Mouse (Mus musculus) left cerebral cortex, postnatal 25 days (tissue): ENCODE results near the gene Endov. TPM values are rescaled to one million over a fixed set of nuclear protein-coding genes. Genes with fewer than 3 reads are reported as not detected.
A peak's percentile ranks its signal among the peaks of the same experiment; 100 is the strongest.

Source experiments
- DNase-seq, 2 experiments: peaks; one replicate each; pipeline ENCODE4 v3.0.0; 2022; ENCODE audit warnings: low spot score in 2 of 2, mixed read lengths in 1 of 2
- intact Hi-C: fragments of 180-260 bp; cut with DNase I; formaldehyde crosslinking; loops from one replicate; pipeline ENCODE4 v1.15.1; 2025
- total RNA-seq, 2 experiments: library from RNA; stranded (reverse); gene quantifications; 2 replicates each; pipeline ENCODE4 v1.2.3; 2021

Gene Endov
- total RNA-seq, 2 experiments from 2014 or later, result 21.9 to 31.1 TPM

DNA sequence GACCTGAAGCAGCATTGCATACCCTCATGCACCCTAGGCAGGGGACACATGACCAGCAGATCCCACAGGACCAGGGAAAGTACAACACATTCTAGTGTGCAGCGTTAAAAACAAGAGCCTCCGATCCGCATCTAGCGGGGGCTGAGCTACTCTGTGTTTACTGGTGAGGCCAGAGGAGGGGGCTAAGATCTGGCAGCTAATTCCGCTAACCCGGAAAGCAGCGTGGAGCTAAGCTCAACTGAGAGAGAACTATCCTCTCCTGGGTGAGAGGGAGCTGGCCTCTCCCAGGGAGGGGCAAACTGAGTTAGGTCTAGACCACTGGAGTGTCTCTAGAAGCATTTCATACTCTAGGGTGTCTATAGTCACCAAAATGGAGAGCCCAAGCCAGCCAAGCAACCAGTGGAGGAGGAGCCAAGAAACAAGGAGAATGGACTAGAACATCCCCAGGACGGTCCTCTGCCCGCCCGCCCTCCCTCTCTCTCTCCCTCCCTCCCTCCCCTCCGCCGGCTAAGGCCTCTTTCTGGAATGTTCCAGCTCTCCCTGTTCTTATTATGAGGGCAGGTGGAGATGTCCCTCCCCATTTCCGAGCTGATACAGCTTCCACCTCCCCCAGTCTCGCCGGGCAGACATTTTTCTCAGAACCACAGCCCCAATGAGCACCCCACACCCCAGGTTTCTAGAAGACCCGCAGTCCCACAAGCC, 52.8 kb downstream of the Endov start:
- intact Hi-C loops, result no loop called here
- DNase-seq, result no peak

DNA sequence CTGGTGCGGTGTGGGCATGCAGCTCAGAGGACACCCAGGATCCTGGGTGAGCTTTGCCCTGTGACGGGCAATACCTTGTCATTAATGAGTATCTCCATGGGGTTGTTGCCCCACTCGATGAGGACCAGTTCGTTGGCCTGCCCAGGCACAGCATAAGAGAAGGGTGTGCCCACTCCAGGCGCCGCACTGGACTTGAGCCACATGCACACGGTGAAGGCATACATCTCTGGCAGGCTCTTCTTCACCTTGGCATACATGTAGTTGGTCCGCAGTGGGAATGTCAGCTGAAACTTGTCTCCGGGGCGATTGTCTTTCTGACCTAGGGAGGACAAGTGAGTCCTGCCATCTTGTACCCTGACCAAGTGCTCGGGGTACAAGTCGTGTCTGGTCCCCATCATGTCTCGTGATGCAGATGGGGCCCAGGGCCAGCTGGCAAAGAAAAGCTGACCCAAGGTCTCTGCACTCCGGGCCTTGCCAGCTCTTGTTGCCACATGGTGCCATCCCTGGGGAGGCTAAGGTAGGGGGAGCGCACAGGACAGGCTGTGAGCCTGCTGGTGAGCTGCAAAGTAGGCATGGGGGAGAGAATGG, 53.5 kb downstream of the Endov start:
- intact Hi-C loops, result loop anchor here (5.0 kb wide), 3 partner anchors 37 to 313 kb away; no protein-coding TSS in a partner anchor
- DNase-seq, result no peak

DNA sequence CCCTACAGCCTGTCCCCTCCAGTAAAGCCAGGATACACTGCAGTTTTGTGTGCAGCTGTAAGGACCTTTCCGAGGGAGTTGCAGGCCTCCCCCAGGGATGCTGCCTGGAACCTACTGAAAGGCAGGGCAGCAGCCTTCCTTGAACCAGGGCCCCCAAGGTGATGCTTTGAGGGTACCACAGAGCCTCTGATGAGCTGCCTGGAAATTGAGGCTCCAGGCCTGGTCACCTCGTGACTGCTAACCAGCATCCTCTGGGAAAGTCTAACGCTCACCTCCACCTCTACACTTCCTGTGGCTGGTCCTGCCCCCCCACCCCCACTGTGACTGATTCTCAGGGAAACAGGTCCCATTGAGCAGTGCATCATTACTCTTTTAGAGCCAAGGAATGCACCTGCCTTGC, 54.1 kb downstream of the Endov start:
- intact Hi-C loops, result loop anchor here (5.0 kb wide), 3 partner anchors 38 to 312 kb away; no protein-coding TSS in a partner anchor
- DNase-seq, result no peak

DNA sequence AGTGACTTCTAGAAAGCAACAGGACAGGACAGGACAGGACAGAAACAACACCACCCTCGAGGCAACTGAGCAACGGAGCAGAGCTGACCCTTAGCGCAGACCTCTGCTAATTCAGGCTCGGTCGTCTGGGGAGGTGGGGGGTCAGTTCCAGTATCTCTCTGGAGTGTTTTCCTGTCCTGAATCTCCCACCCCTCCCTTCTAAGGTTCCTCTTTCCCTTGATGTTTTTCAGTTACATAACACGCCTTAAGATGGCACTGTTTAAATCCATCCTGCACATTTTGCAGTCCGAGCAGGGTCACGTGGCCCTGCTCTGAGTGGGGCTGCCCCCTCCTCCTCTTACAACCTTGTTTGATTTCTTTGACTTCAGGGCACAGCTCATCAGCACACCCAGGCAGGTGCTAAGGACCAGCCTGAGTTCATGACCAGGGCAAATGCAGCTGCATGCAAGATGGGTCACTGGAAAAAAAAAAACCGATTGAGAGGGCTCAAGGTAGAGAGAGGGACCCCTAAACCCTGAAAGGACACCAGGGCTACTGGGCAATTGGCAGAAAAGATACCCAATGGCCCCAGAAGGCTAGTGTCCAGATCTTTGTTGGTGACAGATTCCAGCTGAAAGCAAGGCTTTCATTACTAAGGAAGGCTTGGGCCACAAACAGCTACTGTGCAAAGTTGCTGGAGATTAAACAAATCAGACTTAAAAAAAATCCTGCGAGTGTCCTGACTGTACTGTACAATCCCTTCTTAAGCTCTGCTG, 54.8 kb downstream of the Endov start:
- intact Hi-C loops, result loop anchor here (5.0 kb wide), 3 partner anchors 39 to 311 kb away; no protein-coding TSS in a partner anchor
- DNase-seq, result peak in 1 of 2 experiments; percentile 61

DNA sequence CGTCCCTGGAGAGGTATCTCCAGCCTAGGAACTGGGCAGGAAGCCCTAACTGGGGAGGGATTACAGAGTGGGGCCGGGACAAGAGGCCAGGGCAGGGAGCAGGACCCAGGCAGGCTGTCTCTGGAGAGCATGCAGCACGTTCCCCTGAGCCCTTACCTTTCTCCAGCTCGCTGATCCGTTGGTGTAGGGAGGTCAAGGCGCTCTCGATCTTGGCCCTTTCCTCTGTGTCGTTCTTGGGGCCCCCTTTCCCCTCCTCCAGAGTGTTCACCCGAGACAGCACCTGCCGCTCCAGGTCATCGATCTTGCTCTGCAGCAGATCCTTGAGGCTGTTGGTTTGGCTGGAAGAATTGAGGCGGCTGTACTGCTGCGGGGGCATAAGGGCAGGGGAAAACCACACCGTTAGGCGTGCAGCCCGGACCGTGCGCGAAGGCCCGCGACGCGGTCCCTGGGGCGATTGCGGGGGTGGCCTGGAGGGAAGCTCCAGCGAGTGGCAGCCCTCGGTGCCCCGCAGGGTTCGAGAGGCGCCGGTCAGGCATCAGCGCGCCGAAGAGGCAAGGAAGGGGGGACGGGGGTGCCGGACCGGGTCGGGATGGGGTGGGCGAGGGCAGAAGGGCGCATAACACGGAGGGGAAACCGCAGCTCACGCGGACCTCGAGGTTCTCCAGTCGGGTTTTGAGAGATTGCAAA, 55.5 kb downstream of the Endov start:
- intact Hi-C loops, result loop anchor here (1.0 to 5.0 kb wide), 5 partner anchors 31 to 311 kb away; no protein-coding TSS in a partner anchor
- no peak for DNase-seq

DNA sequence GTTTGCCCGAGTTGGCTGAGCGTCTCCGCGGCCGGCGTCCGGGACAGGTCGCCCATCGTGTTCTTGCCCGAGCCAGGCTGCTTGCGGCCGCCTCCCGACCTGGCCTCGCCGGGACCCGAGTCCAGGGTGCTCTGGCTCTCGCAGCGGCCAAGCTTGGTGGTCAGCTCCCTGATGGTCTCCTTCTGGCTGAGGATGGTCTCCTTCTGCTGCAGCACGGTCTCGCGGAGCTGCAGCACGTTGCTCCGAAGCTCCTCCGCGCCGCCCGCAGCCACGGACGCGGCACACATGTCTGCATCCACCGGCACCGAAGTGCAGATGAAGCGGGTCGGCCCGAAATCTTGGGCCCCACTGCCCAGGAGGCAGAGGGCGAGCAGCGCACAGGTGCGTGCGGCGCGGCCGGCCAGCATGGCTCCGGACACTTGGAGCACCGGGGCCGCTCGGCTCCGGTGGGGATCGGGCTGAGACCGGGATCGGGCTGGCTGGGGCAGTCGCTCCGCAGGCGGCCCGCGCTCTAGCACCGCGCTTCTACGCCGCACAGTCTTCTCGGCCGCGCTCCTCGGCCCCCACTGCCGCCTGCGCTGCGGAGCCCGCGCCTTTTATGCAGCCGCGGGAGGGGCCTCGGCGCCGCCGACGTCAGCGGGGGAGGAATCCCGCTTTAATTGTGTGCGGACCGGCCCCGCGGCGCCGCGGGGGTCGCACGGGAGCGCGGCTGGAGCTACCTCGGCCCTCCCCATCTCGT, 56.2 kb downstream of the Endov start, which contains the start of gene Nptx1:
Gene Nptx1 (minus strand): TSS at position 571 of the 739 bp plus-strand sequence.
- intact Hi-C loops, result loop anchor here (1.0 to 5.0 kb wide), 5 partner anchors 32 to 310 kb away; no protein-coding TSS in a partner anchor
- DNase-seq, result peak; percentile 77 to 84

DNA sequence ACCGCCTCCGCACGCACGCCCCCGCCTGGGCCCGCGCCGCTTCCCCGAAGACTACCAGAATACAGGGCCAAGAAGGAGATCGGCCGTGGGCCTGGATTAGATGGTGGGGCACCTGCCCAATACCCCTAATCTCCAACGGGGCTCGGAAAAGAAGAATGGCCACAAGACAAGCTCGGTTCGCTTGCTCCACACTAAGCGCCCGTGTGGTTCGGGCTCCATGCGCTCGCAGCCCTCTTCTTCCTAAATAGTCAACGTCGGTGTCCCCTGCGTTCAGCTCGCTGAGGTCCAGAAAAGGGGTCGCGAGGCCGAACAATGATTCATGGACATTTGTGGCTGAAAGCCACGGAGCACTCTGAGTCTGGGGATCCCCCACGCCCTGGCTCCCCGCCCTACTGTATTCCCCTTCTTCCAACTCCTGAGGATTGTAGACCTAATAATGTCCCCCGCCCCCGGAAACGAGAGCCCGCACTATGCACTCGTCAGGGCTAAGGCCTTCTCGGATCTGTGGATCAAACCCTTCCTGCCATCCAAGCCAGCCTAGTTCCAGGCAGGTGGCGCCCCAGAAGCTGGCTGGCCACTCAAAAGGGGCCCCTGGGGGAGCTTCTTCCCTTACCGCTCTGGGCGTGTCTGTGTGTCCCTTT, 56.9 kb downstream of the Endov start:
- peak in 1 of 2 experiments; percentile 47 for DNase-seq
- intact Hi-C loops, result loop anchor here (1.0 to 5.0 kb wide), 6 partner anchors 33 to 309 kb away; partner anchors contain the start of gene Rptor

DNA sequence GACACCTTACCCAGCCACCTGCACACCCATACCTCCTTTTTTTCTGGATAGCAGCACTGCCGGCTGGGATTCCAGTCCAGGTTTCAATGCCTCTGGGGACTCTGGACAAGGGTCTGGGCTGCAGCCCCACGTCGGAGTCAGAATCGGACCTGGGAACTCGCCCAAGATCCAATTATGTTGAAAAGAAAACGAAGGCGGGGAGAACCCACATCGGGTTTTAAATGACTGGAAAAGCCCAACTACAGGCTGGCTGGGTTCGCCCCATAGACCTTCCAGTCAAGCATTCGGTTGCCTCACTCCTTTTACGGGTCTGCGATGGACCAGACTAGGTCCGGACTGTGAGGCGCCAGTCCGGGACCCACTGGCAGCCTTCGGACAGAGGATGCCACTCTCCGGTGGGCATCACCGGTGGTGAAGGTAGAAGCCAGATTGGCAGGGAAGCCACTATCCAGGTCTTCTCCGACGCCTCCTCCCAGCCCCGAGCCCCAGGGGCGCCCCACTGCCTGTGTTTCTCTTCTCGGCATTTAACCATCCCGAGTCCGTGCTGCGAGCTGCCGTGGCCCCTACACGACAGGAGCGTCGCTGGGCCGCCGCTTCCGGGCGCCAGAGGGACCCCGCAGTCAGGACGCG, 57.7 kb downstream of the Endov start:
- intact Hi-C loops, result loop anchor here (2.0 to 5.0 kb wide), 4 partner anchors 42 to 308 kb away; partner anchors contain the start of gene Rptor
- DNase-seq, result peak in 1 of 2 experiments; percentile 46

DNA sequence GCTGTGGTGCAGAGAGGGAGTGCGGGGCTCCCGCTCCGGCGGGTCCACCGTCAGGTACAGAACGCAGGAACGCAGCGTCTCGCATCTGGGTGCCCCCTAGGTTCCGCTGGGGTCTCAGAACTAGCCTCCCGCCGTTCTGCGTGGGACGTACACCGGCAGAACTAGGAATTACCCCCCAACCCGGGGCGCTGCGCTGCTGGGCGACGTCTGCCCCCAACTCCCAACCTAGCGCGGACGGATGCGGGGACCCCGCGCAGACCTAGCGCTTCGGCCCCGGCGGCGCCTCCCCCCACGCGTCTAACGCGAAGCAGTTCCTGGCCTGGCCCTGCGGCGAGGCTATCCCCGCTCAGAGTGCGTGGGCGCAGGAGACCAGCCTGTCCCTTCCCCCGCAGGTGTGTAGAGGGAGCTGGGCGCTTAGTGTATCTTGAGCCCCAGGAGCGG, 58.2 kb downstream of the Endov start:
- peak in 1 of 2 experiments; percentile 33 for DNase-seq
- intact Hi-C loops, result loop anchor here (2.0 to 5.0 kb wide), 4 partner anchors 42 to 308 kb away; partner anchors contain the start of gene Rptor

DNA sequence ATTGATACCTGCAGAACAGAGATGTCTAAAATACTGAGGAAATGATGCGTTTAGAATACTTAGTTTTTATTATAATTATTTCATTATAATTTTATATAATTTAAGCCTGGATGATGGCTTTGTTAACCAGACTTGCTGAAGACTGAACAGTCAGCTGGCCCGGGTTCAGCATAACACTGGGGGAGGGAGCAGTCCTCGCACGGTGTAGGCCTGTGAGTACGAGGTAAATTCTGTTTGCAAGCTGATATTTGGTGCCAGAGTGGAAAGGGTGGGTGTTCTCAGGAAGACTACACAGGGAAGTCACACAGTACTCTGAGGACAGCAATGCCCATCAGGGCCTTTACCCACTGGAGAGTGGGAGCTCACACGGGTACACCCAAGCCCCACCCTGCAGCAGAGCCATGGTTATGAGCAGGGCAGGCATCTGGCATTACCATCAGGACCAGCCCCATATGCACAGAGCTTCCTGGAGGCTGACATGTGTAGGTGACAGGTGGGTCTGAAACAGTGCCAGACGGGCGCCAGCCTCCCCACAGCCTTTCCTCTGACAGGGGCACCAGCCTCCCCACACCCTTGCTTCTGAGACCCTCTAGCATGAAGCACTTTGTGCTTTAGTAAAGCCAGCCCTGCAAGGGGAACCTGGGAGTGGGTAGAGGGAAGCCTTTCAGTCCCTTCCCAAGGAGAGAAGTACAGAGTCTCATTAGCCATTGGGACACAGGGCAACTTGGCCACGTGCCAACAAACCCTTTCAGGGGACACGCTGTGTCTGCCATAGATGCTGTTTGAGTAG, 59.6 kb downstream of the Endov start:
- intact Hi-C loops, result no loop called here
- DNase-seq, result peak in 1 of 2 experiments; percentile 20

DNA sequence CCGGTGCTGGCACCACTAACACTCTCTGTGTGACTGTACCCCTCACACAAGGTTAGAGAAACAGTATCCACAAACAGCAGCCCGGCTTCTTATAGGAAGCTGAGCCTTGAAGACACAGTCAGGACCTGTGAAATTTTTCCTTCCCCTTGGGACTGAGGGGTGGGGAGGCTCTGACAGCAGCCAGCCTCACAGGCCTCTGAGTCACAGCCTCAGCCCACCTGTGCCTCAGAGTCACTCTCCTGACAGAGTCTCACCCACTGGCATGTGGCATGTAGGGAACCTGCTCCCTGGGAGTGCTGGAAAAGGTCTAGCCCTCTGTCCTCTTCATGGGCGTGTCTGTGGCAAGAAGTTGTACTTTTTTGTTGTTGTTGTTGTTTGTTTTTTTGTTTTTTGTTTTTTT, 60.3 kb downstream of the Endov start:
- no peak for DNase-seq
- intact Hi-C loops, result no loop called here

DNA sequence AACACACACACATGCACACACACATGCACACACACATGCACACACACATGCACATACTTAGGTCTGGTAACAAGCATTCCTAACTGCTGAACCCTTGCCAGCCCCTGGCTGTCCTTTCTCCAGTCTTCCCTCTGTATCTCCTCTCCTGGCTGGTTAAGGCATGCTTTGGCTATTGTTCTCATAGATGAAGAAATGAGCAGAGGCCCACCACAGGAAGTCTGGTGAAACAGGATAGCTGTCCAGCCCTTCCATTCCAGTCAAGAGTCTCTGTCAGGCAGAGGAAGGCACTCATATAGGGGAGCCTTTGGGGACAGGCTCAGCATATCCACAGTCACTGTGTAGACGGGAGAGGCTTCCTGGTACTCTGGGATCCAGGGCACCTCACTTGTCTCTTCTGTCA, 61.2 kb downstream of the Endov start:
- intact Hi-C loops, result no loop called here
- no peak for DNase-seq

DNA sequence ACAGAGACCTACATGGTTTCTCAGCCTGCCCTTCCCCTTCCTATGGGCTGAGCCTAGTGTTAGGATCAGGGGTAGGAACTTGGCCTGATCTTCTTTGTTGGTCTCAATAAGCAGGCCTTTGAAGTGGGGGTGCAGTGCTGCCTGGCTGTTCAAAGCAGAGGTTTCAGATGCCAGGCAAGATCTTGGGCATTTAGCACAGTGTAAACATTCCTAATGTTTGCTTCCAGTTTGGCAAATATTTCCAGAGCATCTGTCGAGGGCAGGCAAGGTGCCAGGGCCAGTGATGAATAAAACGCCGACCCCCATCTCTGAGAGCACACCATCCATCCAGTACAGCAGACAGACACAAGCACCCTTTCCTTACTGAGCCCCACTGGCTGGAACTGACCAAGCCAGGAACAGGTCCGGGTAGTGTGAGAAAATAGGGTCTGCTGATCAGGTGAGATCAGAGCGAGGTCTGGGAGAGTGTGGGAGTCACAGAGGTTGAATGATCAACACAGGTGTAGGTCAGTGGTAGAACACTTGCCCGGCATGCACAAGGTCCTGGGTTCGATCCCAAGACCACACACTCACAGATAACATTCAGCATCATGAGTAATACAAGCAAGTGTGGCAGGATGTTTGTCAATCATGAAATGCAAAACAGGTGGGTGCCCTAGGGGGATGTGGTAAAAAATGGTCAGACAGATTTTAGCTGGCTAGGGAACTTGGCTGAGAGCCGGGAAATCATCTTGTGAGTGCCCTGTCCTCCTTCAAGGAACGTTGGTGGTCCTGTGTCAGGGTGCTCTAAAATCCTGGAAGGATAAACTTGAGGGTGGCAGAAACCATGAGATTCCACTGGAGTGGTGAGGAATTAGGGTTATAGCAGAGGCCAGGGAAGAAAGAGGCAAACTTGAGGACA, 62.0 kb downstream of the Endov start:
- intact Hi-C loops, result no loop called here
- DNase-seq, result no peak

DNA sequence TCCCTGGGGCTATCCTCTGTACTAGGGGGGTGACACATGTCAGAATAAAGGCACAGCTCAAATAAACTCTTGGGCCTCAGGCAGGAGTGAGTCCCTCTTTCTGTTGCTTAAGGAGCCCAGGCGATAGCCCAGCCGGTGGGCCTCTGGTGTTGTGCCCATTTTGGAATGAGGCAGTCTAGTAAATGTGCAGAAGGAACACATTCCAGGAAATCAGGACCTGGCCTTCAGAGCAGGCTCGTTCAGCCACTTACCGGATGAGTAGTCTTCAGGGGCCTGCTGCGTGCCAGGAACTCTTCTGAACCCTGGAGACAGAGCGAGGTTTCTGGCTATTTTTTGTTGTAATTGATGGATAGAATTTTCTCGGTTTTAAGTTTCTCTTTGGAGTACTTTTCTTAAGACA, 63.6 kb downstream of the Endov start:
- intact Hi-C loops, result no loop called here
- no peak for DNase-seq

DNA sequence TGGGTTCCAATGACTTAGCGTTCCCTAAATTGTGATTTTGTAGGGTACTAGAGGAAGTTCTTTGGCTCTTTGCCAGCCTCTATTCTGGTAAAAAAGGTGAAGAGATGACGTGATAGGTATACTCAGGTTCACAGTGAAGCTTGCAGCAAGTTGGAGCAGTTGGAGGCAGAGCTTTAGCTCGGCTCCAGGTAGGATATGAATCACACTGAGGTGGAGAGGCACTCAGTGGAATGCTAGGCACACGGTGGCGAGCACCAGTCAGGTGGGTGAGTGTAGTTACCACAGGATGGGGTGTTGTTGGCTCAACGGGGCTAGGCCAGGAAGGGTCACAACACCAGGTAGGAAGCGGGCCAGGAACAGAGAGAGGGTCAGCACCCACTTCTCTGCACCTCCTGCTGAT, 64.0 kb downstream of the Endov start:
- intact Hi-C loops, result no loop called here

More for the DNA sequence above, 64.0 kb downstream of the Endov start:
- no peak for DNase-seq
